Mouse (Mus musculus): Measurements from ENCODE around the gene Hrk. TPM values are rescaled to one million over a fixed set of nuclear protein-coding genes. Genes with fewer than 3 reads are reported as not detected.
A peak's percentile ranks its signal among the peaks of the same experiment; 100 is the strongest.

Gene Hrk
- total RNA-seq, 1 experiment from 2014 or later: not detected

- peak; percentile 80 to 92 for ATAC-seq (replicated peaks in 1 of 2; ENCODE audit: insufficient read depth in 1 of 2, low FRiP score in 2 of 2, low TSS enrichment in 1 of 2, low read depth in 1 of 2, poor library complexity in 2 of 2, severe bottlenecking in 2 of 2)
These were observed 9.4 kb upstream of the Hrk start, which contains the start of gene Fbxw8 for GRCm38 (mm10) chr5:118154839-118155564. Gene Fbxw8 (minus strand): TSS chr5:118155464.

- no peak for ATAC-seq (replicated peaks in 1 of 2; ENCODE audit: insufficient read depth in 1 of 2, low FRiP score in 2 of 2, low TSS enrichment in 1 of 2, low read depth in 1 of 2, poor library complexity in 2 of 2, severe bottlenecking in 2 of 2)
These were observed 8.9 kb upstream of the Hrk start for GRCm38 (mm10) chr5:118155565-118155947.

- ATAC-seq (replicated peaks in 1 of 2; ENCODE audit: insufficient read depth in 1 of 2, low FRiP score in 2 of 2, low TSS enrichment in 1 of 2, low read depth in 1 of 2, poor library complexity in 2 of 2, severe bottlenecking in 2 of 2): no peak
These were observed 7.5 kb upstream of the Hrk start for GRCm38 (mm10) chr5:118156976-118157375.

- ATAC-seq (replicated peaks in 1 of 2; ENCODE audit: insufficient read depth in 1 of 2, low FRiP score in 2 of 2, low TSS enrichment in 1 of 2, low read depth in 1 of 2, poor library complexity in 2 of 2, severe bottlenecking in 2 of 2): no peak
These were observed 3.8 kb upstream of the Hrk start for GRCm38 (mm10) chr5:118160691-118161090.

GRCm38 (mm10) chr5:118165462-118165861 is 1.0 kb downstream of the Hrk start:
- no peak for ATAC-seq (replicated peaks in 1 of 2; ENCODE audit: insufficient read depth in 1 of 2, low FRiP score in 2 of 2, low TSS enrichment in 1 of 2, low read depth in 1 of 2, poor library complexity in 2 of 2, severe bottlenecking in 2 of 2)

- no peak for ATAC-seq (replicated peaks in 1 of 2; ENCODE audit: insufficient read depth in 1 of 2, low FRiP score in 2 of 2, low TSS enrichment in 1 of 2, low read depth in 1 of 2, poor library complexity in 2 of 2, severe bottlenecking in 2 of 2)
These were observed 3.1 kb downstream of the Hrk start for GRCm38 (mm10) chr5:118167561-118167995.

GRCm38 (mm10) chr5:118169222-118170221 is 5.1 kb downstream of the Hrk start:
- ATAC-seq (replicated peaks in 1 of 2; ENCODE audit: insufficient read depth in 1 of 2, low FRiP score in 2 of 2, low TSS enrichment in 1 of 2, low read depth in 1 of 2, poor library complexity in 2 of 2, severe bottlenecking in 2 of 2): peak in 1 of 2 experiments; percentile 34; a peak in 1 of 4 replicates

GRCm38 (mm10) chr5:118170888-118171529 is 6.6 kb downstream of the Hrk start:
- 0 out of 4 replicates have a peak, but pooled peaks of 1 of the 2 experiments have one; percentile 11 for ATAC-seq (replicated peaks in 1 of 2; ENCODE audit: insufficient read depth in 1 of 2, low FRiP score in 2 of 2, low TSS enrichment in 1 of 2, low read depth in 1 of 2, poor library complexity in 2 of 2, severe bottlenecking in 2 of 2)

GRCm38 (mm10) chr5:118171665-118172064 is 7.2 kb downstream of the Hrk start:
- ATAC-seq (replicated peaks in 1 of 2; ENCODE audit: insufficient read depth in 1 of 2, low FRiP score in 2 of 2, low TSS enrichment in 1 of 2, low read depth in 1 of 2, poor library complexity in 2 of 2, severe bottlenecking in 2 of 2): no peak

GRCm38 (mm10) chr5:118172078-118172723 is 7.8 kb downstream of the Hrk start:
- ATAC-seq (replicated peaks in 1 of 2; ENCODE audit: insufficient read depth in 1 of 2, low FRiP score in 2 of 2, low TSS enrichment in 1 of 2, low read depth in 1 of 2, poor library complexity in 2 of 2, severe bottlenecking in 2 of 2): peak in 1 of 2 experiments; percentile 16; a peak in 1 of 4 replicates

- 0 out of 4 replicates have a peak, but pooled peaks of 1 of the 2 experiments have one; percentile 29 for ATAC-seq (replicated peaks in 1 of 2; ENCODE audit: insufficient read depth in 1 of 2, low FRiP score in 2 of 2, low TSS enrichment in 1 of 2, low read depth in 1 of 2, poor library complexity in 2 of 2, severe bottlenecking in 2 of 2)
These were observed 10.0 kb downstream of the Hrk start for GRCm38 (mm10) chr5:118174310-118175009.

- ATAC-seq (replicated peaks in 1 of 2; ENCODE audit: insufficient read depth in 1 of 2, low FRiP score in 2 of 2, low TSS enrichment in 1 of 2, low read depth in 1 of 2, poor library complexity in 2 of 2, severe bottlenecking in 2 of 2): no peak
These were observed 10.7 kb downstream of the Hrk start for GRCm38 (mm10) chr5:118175137-118175536.

- no peak for ATAC-seq (replicated peaks in 1 of 2; ENCODE audit: insufficient read depth in 1 of 2, low FRiP score in 2 of 2, low TSS enrichment in 1 of 2, low read depth in 1 of 2, poor library complexity in 2 of 2, severe bottlenecking in 2 of 2)
These were observed 13.2 kb downstream of the Hrk start for GRCm38 (mm10) chr5:118177640-118178039.

GRCm38 (mm10) chr5:118186903-118187633 is 22.6 kb downstream of the Hrk start:
- ATAC-seq (replicated peaks in 1 of 2; ENCODE audit: insufficient read depth in 1 of 2, low FRiP score in 2 of 2, low TSS enrichment in 1 of 2, low read depth in 1 of 2, poor library complexity in 2 of 2, severe bottlenecking in 2 of 2): no peak

- no peak for ATAC-seq (replicated peaks in 1 of 2; ENCODE audit: insufficient read depth in 1 of 2, low FRiP score in 2 of 2, low TSS enrichment in 1 of 2, low read depth in 1 of 2, poor library complexity in 2 of 2, severe bottlenecking in 2 of 2)
These were observed 23.9 kb downstream of the Hrk start for GRCm38 (mm10) chr5:118188356-118188755.

GRCm38 (mm10) chr5:118190491-118190890 is 26.0 kb downstream of the Hrk start:
- no peak for ATAC-seq (replicated peaks in 1 of 2; ENCODE audit: insufficient read depth in 1 of 2, low FRiP score in 2 of 2, low TSS enrichment in 1 of 2, low read depth in 1 of 2, poor library complexity in 2 of 2, severe bottlenecking in 2 of 2)
